Mouse (Mus musculus) liver, embryonic 12.5 days (tissue): ENCODE data around the gene Nkx2-1. TPM values are rescaled to one million over a fixed set of nuclear protein-coding genes. Genes with fewer than 3 reads are reported as not detected.
A peak's percentile ranks its signal among the peaks of the same experiment; 100 is the strongest.

Source experiments
- ATAC-seq: fragments of 200-750 bp; cut with Nextera tagmentation; 2 replicates; pipeline ENCODE4 v1.8.0; 2017; ENCODE audit warnings: moderate number of reproducible peaks, mild to moderate bottlenecking, moderate library complexity
- H3K27ac ChIP-seq: fragments of 300-500 bp; sonication (generic); 2 replicates; pipeline ENCODE4 v1.5.1; 2016; ENCODE audit warnings: mild to moderate bottlenecking
- H3K27me3 ChIP-seq: fragments of 300-500 bp; sonication (generic); replicated peaks from 2 replicates; pipeline ENCODE4 v1.6.1; 2016; ENCODE audit warnings: mild to moderate bottlenecking, moderate library complexity
- H3K36me3 ChIP-seq: fragments of 300-500 bp; sonication (generic); 2 replicates; pipeline ENCODE4 v1.6.1; 2016; ENCODE audit warnings: mild to moderate bottlenecking, moderate library complexity
- H3K4me1 ChIP-seq: fragments of 300-500 bp; sonication (generic); 2 replicates; pipeline ENCODE4 v1.6.1; 2016
- H3K4me2 ChIP-seq: fragments of 300-500 bp; sonication (generic); 2 replicates; pipeline ENCODE4 v1.6.1; 2016; ENCODE audit warnings: mild to moderate bottlenecking, moderate library complexity
- H3K4me3 ChIP-seq: fragments of 300-500 bp; sonication (generic); 2 replicates; pipeline ENCODE4 v1.5.1; 2016; ENCODE audit warnings: mild to moderate bottlenecking, moderate library complexity
- H3K9ac ChIP-seq: fragments of 300-500 bp; sonication (generic); 2 replicates; pipeline ENCODE4 v1.6.1; 2016; ENCODE audit warnings: mild to moderate bottlenecking, moderate library complexity
- H3K9me3 ChIP-seq: fragments of 300-500 bp; sonication (generic); replicated peaks from 2 replicates; pipeline ENCODE4 v1.6.1; 2016; ENCODE audit warnings: mild to moderate bottlenecking, moderate library complexity
- WGBS: fragments of 180-500 bp; shearing (Covaris S2); methylation state at CpG from one replicate; pipeline ENCODE4 v1.1.7; 2016; ENCODE audit not compliant: insufficient replicate concordance; 5-methylcytosine and 5-hydroxymethylcytosine counted together
- polyA plus RNA-seq: library from polyadenylated mRNA; unstranded; fragments of >200 nt; fragmentation: Nextera tagmentation; extraction: Ambion mirVana; gene quantifications from 2 replicates; pipeline ENCODE4 v1.2.1, GENCODE M21; 2016

The Nkx2-1 gene
- not detected in 2 replicates for polyA plus RNA-seq

DNA sequence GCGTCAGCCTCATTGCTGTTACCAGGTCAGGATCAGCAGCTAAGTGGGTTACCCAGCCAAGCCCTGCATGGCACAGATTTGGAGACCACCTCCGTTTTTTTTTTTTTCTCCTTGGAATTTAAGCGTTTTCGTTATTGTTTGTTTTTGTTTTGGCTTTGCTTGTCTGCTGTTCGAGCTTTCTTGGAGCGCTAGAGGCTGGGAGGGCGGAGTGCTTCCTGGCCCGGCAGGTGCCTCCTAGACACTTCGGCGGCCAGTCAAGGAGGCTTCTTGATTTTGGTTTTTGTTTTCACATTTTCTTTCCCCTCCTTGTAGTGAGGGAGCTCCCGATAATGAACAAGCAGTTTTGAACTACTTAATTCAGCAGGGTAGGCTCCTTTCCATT lies at the start of gene Nkx2-1:
TSS of gene Nkx2-1 (minus strand) at position 25 of the 382 bp plus-strand sequence.
- Histone ChIP-seq H3K9me3 (no peaks in the 10 kb centered on the region), H3K27ac (no peak within 1 kb of the TSS), H3K4me3 (no peak within 1 kb of the TSS; the same call in 1 of the 2 replicates), H3K36me3 (no peaks in the 10 kb centered on the region), H3K9ac (no peak within 1 kb of the TSS), H3K4me2 (peak within 1 kb of the TSS; percentile 24; the same call in 1 of the 2 replicates), H3K27me3 (peaks cover 100% of the 10 kb centered on the region), H3K4me1 (no peaks in the 10 kb centered on the region)
- WGBS = 2% methylated on average over 11 of the region's 11 CpGs
- no peak for ATAC-seq

DNA sequence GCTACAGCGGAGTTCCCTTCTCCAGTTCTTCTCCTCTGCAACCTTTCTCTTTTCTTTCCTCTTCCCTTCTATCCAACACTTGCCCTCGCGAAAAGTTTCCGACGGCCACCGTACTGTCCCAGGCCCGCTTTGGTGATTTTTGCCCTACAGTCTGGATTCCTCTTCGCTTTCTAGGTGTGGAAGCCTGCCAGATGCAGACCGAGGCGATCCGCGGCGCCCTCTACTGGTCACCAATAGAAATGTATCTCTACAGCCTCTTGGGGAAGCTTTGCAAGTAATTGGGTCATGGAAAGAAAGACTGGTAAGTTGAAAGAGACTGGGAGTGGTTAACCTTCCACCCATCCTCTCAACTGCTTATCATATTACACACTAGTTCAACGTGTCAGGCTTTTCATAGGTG lies 4.4 kb upstream of the Nkx2-1 start:
- Histone ChIP-seq H3K4me3 (no peak overlapping the region), H3K4me2 (no peak overlapping the region), H3K27me3 (peaks cover 80% of the 10 kb centered on the region), H3K27ac (no peak overlapping the region), H3K36me3 (no peaks in the 10 kb centered on the region), H3K9ac (no peak overlapping the region), H3K9me3 (no peaks in the 10 kb centered on the region), H3K4me1 (no peaks in the 10 kb centered on the region)
- no peak for ATAC-seq
- WGBS = 2% methylated on average over 14 of the region's 14 CpGs

DNA sequence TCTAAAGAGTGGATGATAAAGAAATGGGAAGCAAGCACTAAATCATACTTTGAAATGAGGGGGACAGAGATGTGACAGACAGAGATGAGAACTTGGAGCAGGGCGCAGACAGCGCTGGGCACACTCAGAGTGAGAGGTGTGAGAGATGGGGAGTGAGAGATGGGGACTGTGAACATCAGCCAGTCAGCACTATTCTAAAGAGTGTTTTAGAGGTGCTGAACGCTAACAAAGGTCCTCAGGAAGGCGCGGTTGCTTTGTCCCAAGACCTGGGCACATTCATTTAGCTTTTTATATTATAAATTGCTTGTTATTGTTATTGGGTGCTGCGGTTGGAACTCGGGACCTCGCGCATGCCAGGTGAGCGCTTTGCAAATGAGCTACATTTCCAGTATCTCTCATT lies 3.9 kb upstream of the Nkx2-1 start:
- Histone ChIP-seq H3K27ac (no peak overlapping the region), H3K4me1 (no peaks in the 10 kb centered on the region), H3K4me3 (no peak overlapping the region), H3K27me3 (peaks cover 82% of the 10 kb centered on the region), H3K36me3 (no peaks in the 10 kb centered on the region), H3K9ac (no peak overlapping the region), H3K4me2 (no peak overlapping the region), H3K9me3 (no peaks in the 10 kb centered on the region)
- ATAC-seq = no peak
- WGBS = 4% methylated on average over 10 of the region's 10 CpGs

DNA sequence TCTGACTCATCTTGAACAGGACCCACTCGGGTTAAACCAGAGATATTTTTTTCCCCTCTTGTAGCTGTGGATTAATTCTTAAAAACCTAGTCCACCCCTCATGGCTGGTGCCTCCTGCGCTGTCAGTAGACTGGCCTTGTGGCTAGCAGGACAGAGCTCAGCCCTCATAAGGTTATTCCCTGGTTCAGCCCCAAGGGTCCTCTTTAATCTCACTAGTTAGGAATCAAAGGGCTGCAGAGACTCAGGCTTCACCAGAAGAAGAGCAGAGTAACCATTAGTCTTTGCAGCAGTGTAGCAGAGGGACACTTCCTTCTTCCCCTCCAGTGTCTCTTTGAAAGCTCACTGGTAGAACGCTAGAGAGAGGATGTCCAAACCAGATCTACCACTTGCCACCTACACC lies 1.9 kb upstream of the Nkx2-1 start:
- Histone ChIP-seq H3K27ac (no peak overlapping the region), H3K4me2 (no peak overlapping the region), H3K27me3 (peaks cover 93% of the 10 kb centered on the region), H3K9ac (no peak overlapping the region), H3K4me1 (no peaks in the 10 kb centered on the region), H3K36me3 (no peaks in the 10 kb centered on the region), H3K4me3 (no peak overlapping the region), H3K9me3 (no peaks in the 10 kb centered on the region)
- WGBS = 9% methylated on average over 3 of the region's 3 CpGs
- ATAC-seq = no peak

DNA sequence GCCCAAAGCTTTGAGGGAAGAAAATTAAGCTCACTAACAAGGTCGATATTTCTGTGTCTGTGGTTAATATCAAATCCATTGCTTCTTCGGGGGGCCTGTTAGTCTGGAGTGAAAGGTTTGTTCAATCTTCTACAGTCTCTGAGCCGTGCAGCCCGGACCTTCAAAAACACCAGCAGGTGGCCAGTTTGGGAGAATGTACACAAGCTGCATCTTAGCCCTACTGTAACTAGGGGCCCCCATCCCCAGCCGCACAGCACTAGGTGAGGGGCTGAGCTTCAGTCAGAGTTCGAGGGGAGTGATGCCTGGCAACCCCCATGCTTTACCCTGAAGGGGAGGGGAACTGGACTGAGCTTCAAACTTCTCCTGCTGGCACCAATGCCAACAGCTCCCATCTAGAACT lies 1.2 kb upstream of the Nkx2-1 start:
- H3K36me3 ChIP-seq = no peaks in the 10 kb centered on the region
- H3K9me3 ChIP-seq = no peaks in the 10 kb centered on the region
- WGBS = 10% methylated on average over 6 of the region's 6 CpGs
- no peak overlapping the region for H3K9ac ChIP-seq
- H3K4me1 ChIP-seq = no peaks in the 10 kb centered on the region
- H3K27me3 ChIP-seq = peaks cover 98% of the 10 kb centered on the region
- no peak overlapping the region for H3K4me3 ChIP-seq
- ATAC-seq = no peak
- H3K27ac ChIP-seq = no peak overlapping the region
- no peak overlapping the region for H3K4me2 ChIP-seq

DNA sequence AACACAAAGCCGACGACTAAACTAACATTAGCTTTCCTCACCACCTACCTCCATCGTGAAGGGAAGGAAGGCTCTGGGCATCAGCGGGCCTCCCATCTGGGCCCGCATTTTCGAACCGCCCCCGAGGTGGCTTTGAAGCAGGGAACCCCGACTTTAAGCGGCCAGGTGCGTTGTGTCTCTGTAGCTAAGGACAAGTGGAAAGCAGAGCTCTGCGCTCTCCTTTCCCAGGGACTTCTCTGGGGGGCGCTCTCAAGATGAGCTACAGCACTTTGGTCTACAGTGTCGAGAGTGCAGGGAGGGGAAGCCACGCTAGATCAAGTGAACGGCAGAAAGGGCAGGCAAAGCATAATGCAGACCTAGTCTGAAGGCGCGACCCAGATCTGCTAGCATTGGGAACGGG lies 634 bp upstream of the Nkx2-1 start:
- ATAC-seq = no peak
- no peak overlapping the region for H3K27ac ChIP-seq
- H3K27me3 ChIP-seq = peaks cover 100% of the 10 kb centered on the region
- 3% methylated on average over 19 of the region's 19 CpGs for WGBS
- no peaks in the 10 kb centered on the region for H3K9me3 ChIP-seq
- H3K4me3 ChIP-seq = no peak overlapping the region
- H3K36me3 ChIP-seq = no peaks in the 10 kb centered on the region
- H3K4me1 ChIP-seq = no peaks in the 10 kb centered on the region
- no peak overlapping the region for H3K4me2 ChIP-seq
- H3K9ac ChIP-seq = no peak overlapping the region

DNA sequence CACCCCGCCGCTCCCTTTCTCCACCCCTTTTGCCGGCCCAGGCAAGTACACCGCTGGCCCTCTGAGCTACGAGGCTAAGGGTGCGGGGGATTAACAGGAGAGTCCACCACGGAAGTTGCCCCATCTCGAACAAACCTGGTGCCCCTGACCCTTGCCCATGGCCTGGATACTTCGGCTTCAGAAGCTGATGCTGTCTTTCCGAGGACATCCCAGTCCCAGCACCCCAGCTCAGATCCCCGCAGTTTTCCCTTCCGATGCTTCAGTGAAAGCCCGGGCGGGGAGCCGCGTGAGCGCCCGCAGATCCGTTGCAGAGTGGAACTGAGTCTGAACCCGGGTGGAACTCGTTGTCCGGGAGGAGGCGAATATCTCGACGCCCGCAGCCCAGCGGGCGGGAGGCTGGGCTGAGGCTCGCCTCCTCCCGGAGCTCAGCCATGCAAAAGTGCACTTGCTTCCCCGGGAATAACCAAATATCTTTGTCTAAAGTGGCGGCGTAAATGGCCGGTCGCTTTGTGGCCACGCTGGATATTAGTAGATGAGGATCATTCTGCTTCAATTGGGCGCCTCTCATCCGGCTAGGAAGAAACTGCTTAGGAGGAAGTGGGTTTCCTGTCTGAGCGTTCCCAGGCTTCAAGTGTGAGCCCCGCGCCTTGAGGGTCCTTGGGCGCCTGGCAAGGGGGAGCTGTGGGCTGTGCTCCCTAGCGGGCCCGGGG lies 379 bp downstream of the Nkx2-1 start:
- no peak overlapping the region for H3K9ac ChIP-seq
- no peak overlapping the region for H3K27ac ChIP-seq
- H3K9me3 ChIP-seq = no peaks in the 10 kb centered on the region
- no peaks in the 10 kb centered on the region for H3K36me3 ChIP-seq
- peaks cover 100% of the 10 kb centered on the region for H3K27me3 ChIP-seq
- ATAC-seq = no peak
- WGBS = 3% methylated on average over 44 of the region's 44 CpGs
- H3K4me1 ChIP-seq = no peaks in the 10 kb centered on the region
- H3K4me3 ChIP-seq = no peak overlapping the region
- peak overlapping the region; percentile 24; the same call in 1 of the 2 replicates for H3K4me2 ChIP-seq

DNA sequence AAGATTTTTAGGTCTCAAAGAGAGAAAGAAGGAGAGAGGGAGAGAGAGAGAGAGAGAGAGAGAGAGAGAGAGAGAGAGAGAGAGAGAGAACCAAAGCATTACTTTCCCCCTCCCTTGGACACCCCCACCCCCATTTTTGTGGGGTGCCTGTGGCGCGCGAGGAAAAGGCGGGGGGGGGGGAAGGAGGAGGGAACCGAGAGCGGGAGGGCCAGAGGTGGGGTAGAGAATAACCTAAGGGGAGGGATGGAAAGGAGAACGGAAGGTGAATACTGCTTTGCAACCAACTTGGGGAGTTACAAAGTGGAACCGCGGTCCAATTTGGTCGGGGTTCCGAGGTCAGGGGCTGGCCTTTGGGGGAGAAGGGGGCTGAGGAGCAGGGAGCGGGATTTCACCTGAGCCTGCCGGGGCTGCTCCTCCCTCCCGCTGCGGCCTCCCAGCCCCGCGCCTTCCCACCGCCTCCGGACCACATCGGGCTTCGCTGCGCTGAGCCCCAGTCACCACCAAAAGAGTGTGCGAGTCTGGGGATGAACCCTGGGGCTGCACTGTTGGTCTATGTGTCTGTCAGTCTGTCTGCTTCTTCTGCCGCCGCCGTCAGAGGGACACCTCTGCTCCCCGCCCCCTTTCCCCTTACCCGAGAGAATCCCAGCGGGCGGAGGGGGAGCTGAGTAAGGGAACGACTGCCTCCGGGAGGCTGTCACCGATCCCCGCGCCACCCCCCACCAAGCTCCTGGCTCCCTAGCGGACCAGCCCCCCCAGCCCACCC lies 1.1 kb downstream of the Nkx2-1 start:
- no peak for ATAC-seq
- no peak overlapping the region; the same call in 1 of the 2 replicates for H3K4me3 ChIP-seq
- H3K9me3 ChIP-seq = no peaks in the 10 kb centered on the region
- H3K27me3 ChIP-seq = peaks cover 100% of the 10 kb centered on the region
- H3K4me1 ChIP-seq = no peaks in the 10 kb centered on the region
- H3K27ac ChIP-seq = no peak overlapping the region
- 3% methylated on average over 29 of the region's 36 CpGs for WGBS
- no peaks in the 10 kb centered on the region for H3K36me3 ChIP-seq
- H3K9ac ChIP-seq = no peak overlapping the region
- peak overlapping the region; percentile 24; the same call in 1 of the 2 replicates for H3K4me2 ChIP-seq

DNA sequence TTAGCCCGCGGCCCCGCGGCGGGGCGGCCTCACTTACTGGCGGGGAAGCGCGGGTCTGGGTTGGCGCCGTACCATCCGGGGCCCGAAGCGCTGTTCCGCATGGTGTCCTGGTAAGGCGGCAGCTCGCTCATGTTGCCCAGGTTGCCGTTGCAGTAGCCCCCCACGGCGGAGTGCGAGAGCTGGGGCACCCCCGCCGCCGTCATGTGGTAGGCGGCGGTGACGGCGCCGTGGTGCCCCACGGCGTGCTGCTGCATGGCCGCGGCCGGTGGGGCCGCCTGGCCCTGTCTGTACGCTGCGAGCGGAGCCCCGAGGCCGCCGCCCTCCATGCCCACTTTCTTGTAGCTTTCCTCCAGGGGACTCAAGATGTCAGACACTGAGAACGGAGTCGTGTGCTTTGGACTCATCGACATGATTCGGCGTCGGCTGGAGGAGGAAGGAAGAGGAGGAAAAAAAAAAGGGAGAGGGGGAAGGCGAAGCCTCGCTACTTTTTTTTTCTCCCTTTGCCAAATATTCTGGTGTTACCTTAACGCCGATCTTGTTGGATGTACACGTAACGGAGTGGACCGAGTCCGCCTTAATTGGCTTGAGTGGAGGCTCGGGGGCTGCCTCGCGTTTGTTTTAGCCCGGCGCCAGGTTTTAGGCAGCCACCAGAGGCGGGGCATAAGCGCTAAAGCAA lies 1.9 kb downstream of the Nkx2-1 start:
- H3K27ac ChIP-seq = no peak overlapping the region
- no peaks in the 10 kb centered on the region for H3K36me3 ChIP-seq
- H3K4me3 ChIP-seq = peak overlapping the region; percentile 29
- H3K27me3 ChIP-seq = peaks cover 100% of the 10 kb centered on the region
- no peaks in the 10 kb centered on the region for H3K9me3 ChIP-seq
- 1% methylated on average over 61 of the region's 62 CpGs for WGBS
- H3K4me2 ChIP-seq = peak overlapping the region; percentile 50
- ATAC-seq = no peak
- H3K9ac ChIP-seq = no peak overlapping the region
- H3K4me1 ChIP-seq = no peaks in the 10 kb centered on the region

DNA sequence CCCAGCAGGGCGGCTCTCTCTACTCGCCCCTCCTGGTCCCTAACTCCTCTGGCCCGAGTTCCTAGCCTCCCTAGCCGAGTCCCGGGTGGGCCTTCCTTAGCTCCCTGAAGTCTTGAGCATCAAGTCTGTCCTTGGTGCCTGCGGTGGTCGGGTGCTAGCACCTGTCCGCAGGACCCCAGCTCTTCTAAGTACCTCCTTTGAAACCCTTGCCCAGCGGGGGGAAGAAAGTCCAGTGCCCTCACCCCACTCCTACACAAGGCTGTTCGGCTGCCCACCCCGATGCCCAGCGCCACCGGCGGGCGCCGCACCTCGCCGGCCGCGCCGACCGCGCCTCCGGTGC lies 2.4 kb downstream of the Nkx2-1 start:
- H3K4me2 ChIP-seq = peak overlapping the region; percentile 50; the same call in 1 of the 2 replicates
- H3K36me3 ChIP-seq = no peaks in the 10 kb centered on the region
- H3K9me3 ChIP-seq = no peaks in the 10 kb centered on the region
- H3K4me1 ChIP-seq = no peaks in the 10 kb centered on the region
- no peak for ATAC-seq
- H3K27ac ChIP-seq = no peak overlapping the region
- no peak overlapping the region for H3K9ac ChIP-seq
- peaks cover 100% of the 10 kb centered on the region for H3K27me3 ChIP-seq
- peak overlapping the region; percentile 29; the same call in 1 of the 2 replicates for H3K4me3 ChIP-seq
- WGBS = 1% methylated on average over 24 of the region's 24 CpGs

DNA sequence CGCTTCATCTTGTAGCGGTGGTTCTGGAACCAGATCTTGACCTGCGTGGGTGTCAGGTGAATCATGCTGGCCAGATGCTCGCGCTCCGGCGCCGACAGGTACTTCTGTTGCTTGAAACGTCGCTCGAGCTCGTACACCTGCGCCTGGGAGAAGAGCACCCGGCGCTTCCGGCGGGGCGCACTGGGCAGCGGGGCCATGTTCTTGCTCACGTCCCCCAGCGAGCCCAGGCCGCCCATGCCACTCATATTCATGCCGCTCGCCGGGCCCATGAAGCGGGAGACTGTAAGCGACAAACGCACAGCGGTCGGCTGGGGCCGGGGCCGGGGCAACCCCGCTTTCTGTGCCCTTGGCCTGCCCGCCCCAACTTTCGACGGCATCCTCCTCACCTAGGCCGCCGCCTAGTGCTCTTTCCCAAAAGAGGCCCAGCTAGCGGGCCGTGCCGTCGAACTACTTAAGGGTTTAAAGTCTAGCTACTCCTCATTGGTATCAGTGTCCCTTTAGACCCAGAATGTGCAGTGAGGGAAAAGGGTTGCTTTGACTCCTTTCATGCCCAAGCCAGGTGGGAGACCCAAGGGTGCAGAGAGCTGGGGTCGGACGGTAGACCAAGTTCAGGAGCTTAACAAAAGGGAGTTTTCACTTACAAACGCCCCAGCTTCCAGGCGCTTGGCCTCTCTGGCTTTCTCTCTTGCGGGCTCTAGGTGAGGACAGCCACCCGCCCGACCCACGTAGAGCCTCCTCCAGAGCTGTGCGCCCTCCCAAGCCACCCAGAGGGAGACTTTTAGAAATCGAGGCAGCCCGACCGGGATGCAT lies 3.0 kb downstream of the Nkx2-1 start:
- Histone ChIP-seq H3K4me1 (no peaks in the 10 kb centered on the region), H3K36me3 (no peaks in the 10 kb centered on the region), H3K9ac (no peak overlapping the region), H3K9me3 (no peaks in the 10 kb centered on the region), H3K4me3 (no peak overlapping the region), H3K27me3 (peaks cover 100% of the 10 kb centered on the region), H3K4me2 (no peak overlapping the region), H3K27ac (no peak overlapping the region)
- ATAC-seq = no peak
- WGBS = 4% methylated on average over 54 of the region's 54 CpGs
